Mouse (Mus musculus) 3134 (cell line): ENCODE data around the gene Rab5b.
"Not testable (repeated sequence)": the region's sequence is repeated elsewhere in the genome, so short reads cannot be mapped to it uniquely, and the experiment has no call there.

ENCODE experiments used
- DNase-seq: peaks from one replicate; pipeline ENCODE4 v3.0.0-alpha.2; 2011; ENCODE audit warnings: low spot score; ENCODE audit not compliant: insufficient read length; ENCODE audit errors: extremely low read depth

The Rab5b gene

GRCm38 (mm10) chr10:128695992-128696807 is at the start of gene Rab5b:
Gene Rab5b (minus strand): TSS chr10:128696264.
- DNase-seq = peak; percentile 98

- peak; percentile 44 for DNase-seq
Observed at GRCm38 (mm10) chr10:128744680-128745601, 48.9 kb upstream of the Rab5b start, which contains the start of gene Dgka. Gene Dgka (minus strand): TSS chr10:128744855.

GRCm38 (mm10) chr10:128744211-128744610 is 48.1 kb upstream of the Rab5b start:
- no peak for DNase-seq

- peak; percentile 57 for DNase-seq
Observed at GRCm38 (mm10) chr10:128743791-128744191, 47.7 kb upstream of the Rab5b start.

- DNase-seq = no peak
Observed at GRCm38 (mm10) chr10:128743235-128743634, 47.2 kb upstream of the Rab5b start.

GRCm38 (mm10) chr10:128742616-128743015 is 46.6 kb upstream of the Rab5b start:
- DNase-seq = no peak

GRCm38 (mm10) chr10:128740296-128740695 is 44.2 kb upstream of the Rab5b start:
- DNase-seq = no peak

GRCm38 (mm10) chr10:128737435-128737834 is 41.4 kb upstream of the Rab5b start:
- DNase-seq = peak; percentile 32

GRCm38 (mm10) chr10:128731992-128732391 is 35.9 kb upstream of the Rab5b start:
- DNase-seq = no peak

- peak; percentile 46 for DNase-seq
Observed at GRCm38 (mm10) chr10:128731002-128731433, 35.0 kb upstream of the Rab5b start.

- DNase-seq = no peak
Observed at GRCm38 (mm10) chr10:128728059-128728458, 32.0 kb upstream of the Rab5b start.

- DNase-seq = not testable (repeated sequence)
Observed at GRCm38 (mm10) chr10:128725466-128725865, 29.4 kb upstream of the Rab5b start.

- DNase-seq = no peak
Observed at GRCm38 (mm10) chr10:128715559-128716537, 19.8 kb upstream of the Rab5b start.

GRCm38 (mm10) chr10:128711318-128711717 is 15.3 kb upstream of the Rab5b start:
- DNase-seq = not testable (repeated sequence)

- no peak for DNase-seq
Observed at GRCm38 (mm10) chr10:128705317-128705693, 9.2 kb upstream of the Rab5b start.

GRCm38 (mm10) chr10:128704491-128705316 is 8.6 kb upstream of the Rab5b start, which contains the start of gene Cdk2:
Gene Cdk2 (minus strand): TSS chr10:128705031.
- DNase-seq = peak; percentile 95

GRCm38 (mm10) chr10:128703895-128704294 is 7.8 kb upstream of the Rab5b start, which contains the start of gene Pmel:
Gene Pmel (plus strand): TSS chr10:128704195.
- no peak for DNase-seq

GRCm38 (mm10) chr10:128702328-128703007 is 6.4 kb upstream of the Rab5b start:
- DNase-seq = no peak

- no peak for DNase-seq
Observed at GRCm38 (mm10) chr10:128700712-128701111, 4.6 kb upstream of the Rab5b start.
